Mouse (Mus musculus) erythroblast, embryonic 14.5 days (primary cell): ENCODE measurements around the gene Prr22.

ENCODE experiments used
- GATA1 ChIP-seq: IDR thresholded peaks from 2 replicates; pipeline ENCODE4 v1.6.1; 2012; ENCODE audit warnings: low read length, inconsistent platforms, mixed read lengths
- TAL1 ChIP-seq: IDR thresholded peaks from 3 replicates; pipeline ENCODE4 v1.6.1; 2012; ENCODE audit warnings: low read length, inconsistent platforms, mixed read lengths

DNA sequence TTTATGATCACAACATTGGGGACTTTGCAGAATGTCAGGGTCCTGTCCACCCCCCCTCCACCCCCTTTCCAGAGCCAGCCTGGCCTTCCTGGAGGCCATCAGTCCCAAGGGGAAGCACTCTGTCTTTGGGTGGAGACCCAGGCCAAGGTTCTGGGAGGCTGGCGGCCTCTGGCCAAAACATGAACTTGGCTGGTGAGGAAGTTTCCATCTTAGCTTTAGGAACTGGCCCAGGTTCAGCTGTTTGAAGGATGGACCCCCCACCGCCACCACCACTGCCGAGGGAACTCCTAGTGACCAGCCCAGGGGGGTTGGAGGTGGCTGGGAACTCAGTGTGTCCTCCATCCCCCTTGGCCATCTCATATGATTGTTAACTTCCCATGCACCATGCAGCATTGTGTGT, 9.0 kb upstream of the Prr22 start:
- no peak for TF ChIP-seq TAL1
- peak; percentile 13; the same call in 1 of the 2 replicates for TF ChIP-seq GATA1
